Comparison of ENCODE assay signal across 15 mouse cellular contexts in genomic region chr2:32047323-32047722, GRCm38 (mm10). TPM values are rescaled to one million over a fixed set of nuclear protein-coding genes. Genes with fewer than 3 reads are reported as not detected.
DNase-seq lines count a peak whose midpoint lies in the region; ATAC-seq and TF ChIP-seq lines count a peak whose summit lies in the region.
"Had no signal": no experiment of that assay in that cellular context is flagged by ENCODE, and none has a peak within 500 bp of the region (broad histone marks: within the 10 kb centered on the region; RNA-seq: fewer than 3 reads in every experiment).

No protein-coding gene starts in this region.

- H3K4me2 ChIP-seq in heart, embryonic 13.5 days = no peak overlapping the region
- no peak overlapping the region for H3K4me2 ChIP-seq in lung, postnatal 0 days (replicated peaks; ENCODE audit: low read depth, low read length)
- H3K4me2 ChIP-seq: forebrain, embryonic 12.5 days had no signal

- intact Hi-C loops in heart, postnatal 10 days (cut with DNase I) = no loop called here

- peak; percentile 56; the same call in 1 of the 2 replicates for TF ChIP-seq POLR2A in thymus, adult 2 months (IDR thresholded peaks at IDR 0.05; ENCODE audit: control insufficient read depth, extremely low read depth, insufficient read depth, low read length, poor library complexity)

- H3K9ac ChIP-seq in heart, embryonic 13.5 days = peak overlapping the region; percentile 52
- no peak overlapping the region for H3K9ac ChIP-seq in lung, postnatal 0 days (replicated peaks; ENCODE audit: low read depth)
- H3K9ac ChIP-seq: forebrain, embryonic 12.5 days had no signal

- peak; percentile 66; the same call in 1 of the 2 replicates for TF ChIP-seq CTCF in thymus, adult 2 months (IDR thresholded peaks at IDR 0.05; ENCODE audit: borderline replicate concordance, control insufficient read depth, extremely low read depth, insufficient read depth, low read length, poor library complexity)
- TF ChIP-seq CTCF in lung, postnatal 0 days (IDR thresholded peaks at IDR 0.05) = no peak

- TF ChIP-seq EP300 in lung, postnatal 0 days (IDR thresholded peaks at IDR 0.05) = no peak

- no peaks in the 10 kb centered on the region for H3K9me3 ChIP-seq in heart, embryonic 13.5 days
- no peaks in the 10 kb centered on the region for H3K9me3 ChIP-seq in lung, postnatal 0 days (ENCODE audit: low read length)
- H3K9me3 ChIP-seq: forebrain, embryonic 12.5 days; midbrain, embryonic 10.5 days had no signal

- ATAC-seq in heart, embryonic 13.5 days (ENCODE audit: extremely low read depth, insufficient number of reproducible peaks, low FRiP score, low TSS enrichment) = no peak
- ATAC-seq in monocyte, adult 5-6 weeks (replicated peaks; ENCODE audit: insufficient number of reproducible peaks, low FRiP score, low TSS enrichment, poor library complexity, severe bottlenecking) = no peak
- ATAC-seq in lung, postnatal 0 days = no peak
- ATAC-seq: intestine, postnatal 0 days; Patski had no signal

- H3K36me3 ChIP-seq in heart, embryonic 13.5 days = peaks cover 89% of the 10 kb centered on the region
- peaks cover 10% of the 10 kb centered on the region for H3K36me3 ChIP-seq in thymus, adult 2 months (ENCODE audit: control insufficient read depth, insufficient read depth, low read length)
- peaks cover 48% of the 10 kb centered on the region for H3K36me3 ChIP-seq in lung, postnatal 0 days (ENCODE audit: insufficient read depth, low read length)

- WGBS in heart, embryonic 13.5 days = 86% methylated on average over 10 of the region's 10 CpGs
- WGBS in thymus, adult 2 months = 8% methylated on average over 10 of the region's 10 CpGs
- 91% methylated on average over 10 of the region's 10 CpGs for WGBS in lung, postnatal 0 days

- H3K4me1 ChIP-seq in heart, embryonic 13.5 days = peaks cover 65% of the 10 kb centered on the region
- peaks cover 65% of the 10 kb centered on the region for H3K4me1 ChIP-seq in thymus, adult 2 months (replicated peaks; ENCODE audit: control insufficient read depth, insufficient read depth, low read length)
- H3K4me1 ChIP-seq in lung, postnatal 0 days (ENCODE audit: insufficient read depth, low read depth, low read length) = no peaks in the 10 kb centered on the region
- H3K4me1 ChIP-seq: forebrain, embryonic 12.5 days; midbrain, embryonic 10.5 days had no signal

- H3K27ac ChIP-seq in heart, embryonic 13.5 days (replicated peaks) = peak overlapping the region; percentile 9
- peak overlapping the region; percentile 95 for H3K27ac ChIP-seq in thymus, adult 2 months (ENCODE audit: control insufficient read depth, insufficient read depth, low read length)
- no peak overlapping the region for H3K27ac ChIP-seq in lung, postnatal 0 days (ENCODE audit: low read length)
- H3K27ac ChIP-seq: forebrain, embryonic 12.5 days; midbrain, embryonic 10.5 days had no signal

- H3K27me3 ChIP-seq in heart, embryonic 13.5 days (replicated peaks) = no peaks in the 10 kb centered on the region
- H3K27me3 ChIP-seq in thymus, adult 2 months (ENCODE audit: control insufficient read depth, insufficient read depth, low read length) = no peaks in the 10 kb centered on the region
- no peaks in the 10 kb centered on the region for H3K27me3 ChIP-seq in lung, postnatal 0 days (replicated peaks; ENCODE audit: insufficient read depth, low read length)
- H3K27me3 ChIP-seq: forebrain, embryonic 12.5 days; Patski had no signal

- DNase-seq in heart, postnatal 10 days = no peak
- DNase-seq in CD4-positive, CD25-positive, alpha-beta regulatory T cell, adult 2 months (ENCODE audit: low read depth, low spot score) = peak; percentile 56
- DNase-seq in T-cell, adult 2 months (ENCODE audit: low spot score) = peak; percentile 84
- DNase-seq in thymus, adult 2 months = peak; percentile 81
- DNase-seq in lung, postnatal 0 days (ENCODE audit: low spot score) = no peak
- DNase-seq: kidney, postnatal 10 days; layer of hippocampus, adult 9-11 months; lung, postnatal 10 days; right cerebral cortex, postnatal 4 days had no signal

- H3K4me3 ChIP-seq in heart, embryonic 13.5 days = no peak overlapping the region
- no peak overlapping the region for H3K4me3 ChIP-seq in thymus, adult 2 months (ENCODE audit: control insufficient read depth, insufficient read depth, low read length)
- H3K4me3 ChIP-seq in lung, postnatal 0 days (ENCODE audit: low read depth, low read length) = no peak overlapping the region
- H3K4me3 ChIP-seq: forebrain, embryonic 12.5 days; midbrain, embryonic 10.5 days had no signal

RNA-seq across cellular contexts. Expression of gene Fam78a, which starts 37.3 kb away (rescaled TPM):
- 29.3 and 32.8 TPM in 2 replicates for polyA plus RNA-seq in heart, embryonic 13.5 days (2015; fragmentation: Nextera tagmentation; extraction: Ambion mirVana)
- 10 to 100 TPM; 24.3 to 38.1 TPM for total RNA-seq in heart, postnatal 10 days (2021)
- polyA plus RNA-seq in thymus, adult 2 months (2012; rRNA removed) = 189 and 210 TPM in 2 replicates
- total RNA-seq in monocyte, adult 5-6 weeks (2017) = 9.3 to 23.1 TPM (median 14.2 TPM) in 3 replicates
- polyA plus RNA-seq in lung, postnatal 0 days (2015; fragmentation: Nextera tagmentation; extraction: Ambion mirVana) = 2.5 TPM in 2 replicates

RNA-seq across cellular contexts. Expression of gene Plpp7, which starts 48.0 kb away (rescaled TPM):
- 13.9 and 14.2 TPM in 2 replicates for polyA plus RNA-seq in heart, embryonic 13.5 days (2015; fragmentation: Nextera tagmentation; extraction: Ambion mirVana)
- total RNA-seq in heart, postnatal 10 days (2021) = 10 to 100 TPM; 29.3 to 31.6 TPM
- polyA plus RNA-seq in thymus, adult 2 months (2012; rRNA removed) = 2.9 and 7.7 TPM in 2 replicates
- 1.2 TPM in 1 of 3 replicates, not detected in the others for total RNA-seq in monocyte, adult 5-6 weeks (2017)
- 2.4 and 2.5 TPM in 2 replicates for polyA plus RNA-seq in lung, postnatal 0 days (2015; fragmentation: Nextera tagmentation; extraction: Ambion mirVana)

Comparison
In these comparisons a context has a peak if more than half of its experiments do, and no peak if none do; other contexts are left out.
1. DNase-seq: peak in CD4-positive, CD25-positive, alpha-beta regulatory T cell, adult 2 months (single experiment), T-cell, adult 2 months (single experiment) and thymus, adult 2 months (single experiment); none in heart, postnatal 10 days (0 of 2) and lung, postnatal 0 days (single experiment).